Mouse (Mus musculus) retina, postnatal 1 day (tissue): ENCODE results near the gene Tmem218.

Experiments used
- DNase-seq: peaks from one replicate; pipeline ENCODE4 v3.0.0-alpha.2; 2012

Tmem218 gene

DNA sequence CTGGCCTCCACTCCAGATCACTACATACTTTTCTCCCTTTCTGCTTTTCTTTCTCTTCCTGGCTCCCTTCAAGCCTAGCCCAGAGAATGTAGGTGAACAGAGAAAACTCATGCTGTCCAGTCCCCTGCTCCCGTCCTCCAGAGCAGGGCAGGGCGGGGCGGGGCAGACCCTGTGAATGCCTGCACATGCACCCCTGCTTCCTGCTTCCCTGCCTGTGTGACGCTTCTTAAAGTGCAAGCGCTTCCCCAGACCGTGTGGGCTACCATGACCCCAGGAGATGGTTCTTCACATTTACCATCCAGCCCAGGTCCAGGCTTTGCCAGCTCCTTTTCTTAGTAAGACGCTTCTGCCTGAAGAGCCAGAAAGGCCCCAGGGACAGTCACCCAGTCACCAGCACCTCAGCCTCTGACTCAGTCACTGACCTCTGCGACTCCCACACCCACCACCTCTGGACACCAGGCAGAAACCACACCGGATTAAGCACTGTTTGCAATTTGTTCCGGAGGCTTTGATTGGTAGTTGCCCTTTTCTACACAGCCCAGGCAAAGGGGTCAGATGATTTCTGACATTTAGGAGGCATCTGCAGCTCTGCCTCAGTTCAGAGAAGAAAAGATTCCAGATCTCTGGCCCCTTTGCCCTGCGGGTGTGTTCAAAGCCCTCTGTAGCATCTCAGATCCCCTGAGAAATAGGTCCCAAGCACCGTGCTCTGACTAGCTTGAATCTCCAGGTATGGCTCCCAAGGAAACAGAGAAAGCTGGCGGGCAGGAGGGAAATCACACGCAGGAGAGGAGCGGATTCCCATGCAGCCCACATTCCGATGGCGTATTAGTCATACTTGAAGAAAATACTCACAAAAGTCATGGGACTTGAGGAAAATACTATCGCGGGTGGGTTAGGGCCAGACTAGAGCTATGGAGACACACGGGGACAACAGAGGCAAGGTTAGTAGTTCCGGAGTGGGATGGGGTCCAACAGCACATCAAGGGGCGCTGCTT, 24.5 kb downstream of the Tmem218 start:
- DNase-seq, result no peak

DNA sequence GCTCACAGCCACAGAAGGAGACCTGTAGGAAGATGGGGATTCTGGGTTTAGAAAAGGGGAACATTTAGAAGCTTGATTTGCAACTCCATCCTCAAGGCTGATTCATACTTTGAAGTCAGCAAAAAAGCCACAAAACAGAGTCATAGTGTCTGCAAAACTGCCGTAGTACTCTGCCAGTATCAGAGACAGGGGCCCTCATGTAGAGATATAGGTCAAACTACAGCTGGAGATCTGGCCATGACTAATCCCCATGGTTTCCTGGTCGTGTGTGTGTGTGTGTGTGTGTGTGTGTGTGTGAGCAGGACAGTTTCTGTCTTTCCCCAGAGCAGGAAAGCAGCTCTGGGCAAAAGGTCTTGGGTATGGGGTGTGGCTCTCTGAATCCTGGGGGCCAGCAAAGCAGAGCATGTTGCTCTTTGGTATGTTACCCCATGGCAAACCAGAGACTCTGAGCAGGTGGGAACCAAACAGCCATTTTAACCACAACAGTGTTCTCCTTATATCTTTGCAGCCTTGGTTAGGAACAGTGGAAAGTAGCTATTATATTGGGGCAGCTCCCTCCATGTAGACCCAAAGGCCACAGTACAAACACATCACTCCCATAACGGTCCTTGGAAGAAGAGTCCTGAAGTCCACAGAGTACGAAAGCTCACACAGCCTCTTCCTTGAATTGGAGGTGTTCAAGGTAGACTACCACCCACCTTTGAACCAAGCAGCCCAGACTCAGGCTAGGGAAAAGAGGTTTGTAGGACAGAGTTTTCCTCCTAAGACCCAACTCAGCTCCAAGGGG, 28.1 kb downstream of the Tmem218 start:
- DNase-seq, result peak; percentile 73

DNA sequence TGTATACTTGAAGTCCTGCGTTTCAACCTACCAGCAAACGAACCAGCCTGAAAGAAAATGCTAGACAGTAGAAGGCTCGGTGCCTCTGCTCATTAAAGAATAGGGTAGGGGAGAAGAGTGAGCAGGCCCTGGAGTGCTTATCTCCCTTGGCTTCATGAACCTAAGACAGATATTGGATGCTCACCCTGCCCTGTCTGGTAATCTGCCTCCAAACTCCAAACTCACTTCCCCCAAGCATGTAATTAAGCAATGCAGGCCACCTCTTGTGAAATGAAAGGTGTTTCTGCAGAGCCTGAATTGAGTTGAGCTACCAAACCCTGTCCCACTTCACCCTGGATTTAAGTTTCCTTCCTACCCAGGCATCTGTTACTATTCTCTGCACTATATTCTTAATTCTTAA, 34.7 kb downstream of the Tmem218 start:
- DNase-seq, result no peak

DNA sequence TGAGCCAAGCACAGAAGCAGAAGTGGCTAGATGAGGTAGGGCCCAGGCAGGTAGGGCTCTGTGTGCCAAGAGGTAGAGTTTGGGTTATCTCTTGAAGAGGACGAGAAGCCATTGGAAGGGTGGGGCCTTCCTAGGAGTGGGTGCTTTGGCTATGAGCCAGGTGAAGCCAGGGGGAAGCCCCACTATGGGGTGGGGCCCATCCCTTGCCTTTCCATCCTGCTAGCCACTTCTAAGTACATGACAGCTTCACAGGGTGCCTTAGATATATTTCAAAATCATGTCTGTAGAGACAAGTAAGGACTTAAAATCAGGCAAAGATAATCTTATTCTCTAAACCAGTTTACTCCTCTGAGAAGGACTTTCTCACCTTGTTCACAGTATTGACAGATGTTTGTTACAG, 36.6 kb downstream of the Tmem218 start:
- no peak for DNase-seq

DNA sequence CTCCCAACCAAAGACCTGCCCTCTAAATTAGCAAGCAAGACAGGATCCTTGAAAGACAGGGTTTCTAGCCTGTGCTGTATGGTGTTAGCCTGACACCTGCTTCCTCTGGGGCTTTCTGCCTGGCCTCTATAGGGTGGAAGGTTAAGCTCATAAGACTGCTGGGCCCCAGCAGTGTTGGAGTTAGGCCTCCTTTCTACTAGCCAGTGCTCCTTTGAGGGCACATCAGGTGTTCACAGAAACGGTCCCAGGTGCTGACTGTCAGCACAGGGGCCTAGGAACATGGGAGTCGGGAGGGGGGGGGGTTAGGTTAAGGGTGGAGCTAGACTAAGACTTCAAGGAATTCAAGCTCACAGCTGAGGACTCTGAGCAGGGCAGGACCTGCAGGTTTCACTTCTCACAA, 37.4 kb downstream of the Tmem218 start:
- DNase-seq, result no peak

DNA sequence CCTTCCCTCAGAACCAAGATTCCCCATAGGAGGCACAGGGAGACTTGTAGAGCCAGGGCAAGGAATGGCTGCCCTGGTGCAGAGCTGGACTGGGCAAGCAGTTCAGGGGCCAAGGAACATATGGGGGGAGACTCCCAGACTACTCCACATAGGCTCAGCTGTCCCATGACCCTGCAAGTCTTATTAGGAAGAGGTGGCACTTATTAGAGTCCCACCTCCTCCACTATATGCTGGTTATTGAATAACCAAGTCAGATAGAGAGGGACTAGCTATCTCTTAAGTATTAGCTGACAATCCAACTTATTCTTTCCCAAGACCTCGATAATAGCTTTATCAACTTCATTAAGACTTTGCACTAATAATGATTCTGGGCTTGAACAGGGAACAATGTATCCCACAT, 37.8 kb downstream of the Tmem218 start:
- DNase-seq, result no peak

DNA sequence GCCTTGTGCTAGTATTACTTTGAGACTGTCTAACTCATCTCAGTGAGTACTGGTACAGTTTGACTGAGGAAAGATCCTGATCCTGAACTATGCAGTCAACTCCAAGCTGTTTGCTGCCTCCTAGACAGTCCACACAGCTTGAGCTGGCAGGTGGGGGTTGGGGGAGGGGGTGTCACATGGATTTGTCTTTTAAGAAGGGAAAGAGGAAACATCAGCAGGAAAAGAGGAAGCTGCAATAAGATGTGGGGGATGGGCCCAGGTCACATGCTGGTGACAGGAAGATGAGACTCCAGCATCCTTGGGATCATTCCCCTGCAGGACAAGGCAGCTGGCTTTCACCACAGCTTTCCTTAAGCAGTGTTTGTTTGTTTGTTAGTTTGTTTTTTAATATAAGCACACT, 39.4 kb downstream of the Tmem218 start:
- no peak for DNase-seq

DNA sequence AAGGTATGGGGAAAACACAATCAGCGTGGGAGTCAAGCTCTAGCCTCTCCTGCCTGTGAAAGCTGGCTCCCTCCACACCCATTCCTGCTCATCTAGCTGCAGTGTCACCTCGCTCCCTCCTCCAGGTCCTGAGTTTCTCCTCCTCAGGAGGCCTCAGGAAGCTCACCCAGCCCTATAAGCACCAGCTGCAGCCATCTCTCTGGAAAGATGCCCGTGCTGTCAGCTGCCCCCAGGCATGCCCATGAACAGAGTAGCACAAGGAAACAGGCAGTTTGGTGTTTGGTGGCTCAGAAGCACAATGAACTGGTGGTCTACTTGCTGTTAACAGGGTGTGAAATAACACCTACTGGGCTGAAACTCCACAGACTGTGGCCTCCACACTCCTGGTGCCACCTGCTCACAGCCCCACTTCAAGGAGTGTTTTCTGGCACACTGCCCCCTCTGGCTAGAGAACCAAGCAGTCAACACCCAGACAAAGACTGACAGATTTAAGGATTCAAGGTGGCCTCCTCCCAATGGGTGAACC, 40.4 kb downstream of the Tmem218 start:
- DNase-seq, result peak; percentile 36

DNA sequence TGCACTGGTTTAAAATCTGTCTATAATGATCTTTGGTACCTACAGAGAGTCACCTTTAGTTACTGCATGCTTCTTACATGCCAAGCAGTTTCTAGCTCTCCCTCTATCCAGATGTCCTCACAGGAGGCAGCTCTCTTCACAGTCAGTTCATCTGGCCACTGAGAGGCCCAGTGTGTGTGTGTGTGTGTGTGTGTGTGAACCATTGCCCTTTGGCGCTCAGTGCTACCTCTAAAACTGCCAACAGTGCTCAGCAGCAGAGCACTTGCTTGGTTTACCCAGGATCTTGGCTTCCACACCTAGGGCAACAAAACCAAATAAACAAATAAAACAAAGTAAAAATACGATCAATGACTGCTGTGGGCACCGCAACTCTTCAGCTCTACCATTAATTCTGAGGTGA, 42.0 kb downstream of the Tmem218 start:
- no peak for DNase-seq

DNA sequence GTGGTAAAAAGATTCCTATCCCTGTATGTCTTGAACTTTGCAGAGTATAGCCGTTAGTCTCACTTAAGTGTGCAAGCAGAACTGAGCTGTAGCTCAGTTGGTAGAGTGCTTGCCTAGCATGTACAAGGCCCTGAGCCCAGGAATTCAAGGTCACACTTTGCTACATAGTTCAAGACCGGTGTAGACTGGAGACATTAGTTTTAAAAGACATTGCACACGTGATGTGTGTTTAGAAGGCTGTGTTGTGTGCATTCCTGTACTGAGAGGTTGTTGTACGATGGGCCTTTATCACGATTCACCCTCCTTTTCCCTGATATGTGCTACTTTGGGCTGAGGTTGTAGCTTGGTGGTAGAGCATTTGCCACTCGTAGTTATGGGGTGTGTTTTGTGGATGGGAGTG, 42.6 kb downstream of the Tmem218 start:
- DNase-seq, result no peak

DNA sequence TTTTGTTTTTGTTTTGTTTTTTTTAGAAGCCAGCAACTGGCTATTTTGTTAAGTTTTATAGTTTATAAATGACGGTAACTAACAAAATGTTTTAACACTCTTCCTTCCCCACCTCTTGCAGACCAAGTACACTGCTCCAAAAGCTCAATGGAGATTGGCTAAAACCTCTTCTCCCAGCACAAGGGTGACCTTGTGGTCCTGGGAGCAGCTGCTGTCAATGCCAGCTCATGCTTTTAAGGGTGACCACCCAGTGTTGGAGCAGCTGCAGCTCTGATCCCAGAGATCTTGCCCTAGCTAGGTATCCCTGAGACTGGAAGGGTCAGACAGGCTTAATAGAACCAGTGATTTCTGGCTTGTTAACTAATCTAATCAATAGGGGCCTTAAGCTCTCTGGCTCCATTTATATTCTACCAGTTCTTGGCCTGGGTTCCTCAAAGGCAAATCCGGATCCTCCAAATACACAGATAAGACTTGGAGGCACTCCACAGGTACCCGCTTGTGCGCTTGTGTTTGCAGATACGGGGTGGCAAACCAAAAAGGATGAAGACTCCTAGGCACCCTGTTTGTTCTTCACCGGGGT, 46.6 kb downstream of the Tmem218 start:
- peak; percentile 31 for DNase-seq

DNA sequence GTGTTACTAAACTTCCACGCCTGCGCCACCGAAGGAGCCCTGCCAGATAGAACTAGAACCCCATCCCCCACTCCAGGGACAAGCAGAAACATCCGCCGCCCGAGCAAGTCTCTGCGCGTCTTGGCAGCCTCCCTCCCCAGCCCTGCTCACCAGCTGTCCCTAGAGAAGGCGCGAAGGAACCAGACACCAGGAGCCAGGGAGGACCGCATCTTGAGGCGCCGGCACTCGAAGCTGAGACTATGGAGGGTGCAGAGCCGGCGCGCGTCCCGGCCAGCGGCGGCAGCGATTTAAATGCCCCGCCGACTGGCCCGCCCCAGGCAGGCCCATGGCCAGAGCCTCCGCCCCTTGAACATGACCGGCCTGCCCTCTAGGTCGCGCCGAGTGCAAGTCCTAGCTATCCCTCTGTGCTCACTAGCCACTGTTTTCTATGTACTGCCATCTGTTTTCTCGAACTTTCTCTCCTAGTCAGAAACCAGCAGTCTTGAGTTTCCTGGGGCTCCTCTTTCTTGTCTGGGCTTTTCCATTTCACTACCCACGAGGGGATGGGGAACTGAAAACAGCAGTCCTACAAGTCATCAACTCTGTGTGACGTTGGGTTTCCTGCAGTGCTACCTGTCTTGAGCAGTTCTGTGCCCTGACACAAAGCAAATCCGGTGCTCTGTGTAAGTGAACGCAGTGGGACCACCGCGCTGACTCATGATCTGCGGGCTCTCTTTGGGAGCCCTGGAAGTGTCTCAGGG, 47.3 kb downstream of the Tmem218 start, which contains the start of gene Slc37a2:
TSS of gene Slc37a2 (minus strand) at position 590 of the 740 bp plus-strand sequence.
- peak; percentile 61 for DNase-seq

DNA sequence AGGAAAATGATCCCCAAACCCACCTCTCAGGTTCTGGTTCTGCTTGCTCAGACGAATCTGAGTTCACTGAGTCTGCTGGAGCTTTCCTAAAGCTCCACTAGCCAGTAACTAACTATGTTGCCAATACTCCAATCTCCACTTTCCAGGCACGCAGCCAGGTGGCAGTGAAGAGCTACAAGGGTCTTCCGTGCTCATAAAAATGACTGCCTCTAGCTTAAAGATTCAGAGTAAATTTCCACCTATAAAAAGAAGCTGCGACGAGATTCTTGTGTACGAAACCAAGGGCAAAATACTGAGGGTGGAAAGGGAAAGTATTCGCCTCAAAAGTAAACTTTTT, 47.8 kb downstream of the Tmem218 start:
- peak; percentile 73 for DNase-seq

DNA sequence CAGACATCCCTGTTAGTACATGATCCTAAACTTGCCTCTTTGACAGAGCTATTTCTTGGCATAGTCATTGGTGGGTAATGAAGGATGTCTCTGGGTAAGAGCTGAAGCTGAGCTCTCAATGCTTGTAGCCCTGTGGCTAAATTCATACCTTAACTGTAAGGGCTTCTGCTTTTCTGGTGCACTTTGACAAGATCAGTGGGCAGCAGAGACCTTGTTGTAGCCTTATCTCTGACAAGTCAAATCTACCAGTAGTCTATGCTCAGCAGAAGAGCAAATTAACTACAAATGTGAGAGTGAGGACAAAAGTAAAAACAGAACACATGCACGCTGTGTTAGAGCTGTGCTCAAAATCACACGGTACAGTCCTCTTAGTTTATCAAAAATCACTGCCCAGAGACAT, 58.6 kb downstream of the Tmem218 start:
- no peak for DNase-seq
